Mouse (Mus musculus): ENCODE results near the gene Gm21586.
"Not testable (repeated sequence)": the region's sequence is repeated elsewhere in the genome, so short reads cannot be mapped to it uniquely, and the experiment has no call there.

Gene Gm21586

GRCm38 (mm10) chr4:42439078-42439477 is at the start of gene Gm21586:
Gm21586 (plus strand) TSS chr4:42439378.
- not testable (repeated sequence) for DNase-seq (ENCODE audit: low read depth, low spot score)

- DNase-seq (ENCODE audit: low read depth, low spot score), result not testable (repeated sequence)
These were observed 27.3 kb downstream of the Gm21586 start, which contains the start of gene Gm2163 for GRCm38 (mm10) chr4:42466452-42466851. Gm2163 (plus strand) TSS chr4:42466752.
